Mouse (Mus musculus) brown adipose tissue, adult 24 weeks (tissue): ENCODE data around the gene Rtl5. TPM values are rescaled to one million over a fixed set of nuclear protein-coding genes. Genes with fewer than 3 reads are reported as not detected.
"Not testable (repeated sequence)": the region's sequence is repeated elsewhere in the genome, so short reads cannot be mapped to it uniquely, and the experiment has no call there.

Experiments
- H3K27ac ChIP-seq: fragments of 200-500 bp; replicated peaks from 2 replicates; pipeline ENCODE4 v1.5.1; 2012; ENCODE audit warnings: low read depth, mild to moderate bottlenecking, low read length
- H3K4me1 ChIP-seq: fragments of 200-500 bp; 2 replicates; pipeline ENCODE4 v1.6.1; 2012; ENCODE audit warnings: low read length, mixed read lengths; ENCODE audit not compliant: control insufficient read depth, insufficient read depth, insufficient read length
- H3K4me3 ChIP-seq: fragments of 200-500 bp; 2 replicates; pipeline ENCODE4 v1.5.1; 2012; ENCODE audit warnings: low read depth, mild to moderate bottlenecking, low read length, moderate library complexity; ENCODE audit not compliant: insufficient read depth
- polyA plus RNA-seq: library from polyadenylated mRNA; stranded (reverse); fragments of >200 nt; gene quantifications from 2 replicates; pipeline ENCODE4 v1.2.4, GENCODE M21; 2012; ENCODE audit not compliant: missing spikeins, insufficient read depth, insufficient read length

Gene Rtl5
- 0.83 and 1.5 TPM in 2 replicates for polyA plus RNA-seq

- Histone ChIP-seq H3K4me3 (peak within 1 kb of the TSS; percentile 61), H3K4me1 (peaks cover 2% of the 10 kb centered on the region; the same call in 1 of the 2 replicates), H3K27ac (peak within 1 kb of the TSS; percentile 34; the same call in 1 of the 2 replicates)
Observed at GRCm38 (mm10) chrX:102070591-102071471, at the start of gene Rtl5. TSS of gene Rtl5 (minus strand) at chrX:102071304.

GRCm38 (mm10) chrX:102119042-102119864, 48.1 kb upstream of the Rtl5 start, which contains the start of gene Pin4:
TSS of gene Pin4 (plus strand) at chrX:102119447.
- Histone ChIP-seq H3K4me1 (no peaks in the 10 kb centered on the region), H3K27ac (no peak within 1 kb of the TSS)

GRCm38 (mm10) chrX:102115676-102116075, 44.6 kb upstream of the Rtl5 start:
- Histone ChIP-seq H3K4me3 (no peak overlapping the region), H3K4me1 (no peaks in the 10 kb centered on the region), H3K27ac (no peak overlapping the region)

More at GRCm38 (mm10) chrX:102119042-102119864, 48.1 kb upstream of the Rtl5 start, which contains the start of gene Pin4:
- peak within 1 kb of the TSS; percentile 65 for H3K4me3 ChIP-seq

DNA sequence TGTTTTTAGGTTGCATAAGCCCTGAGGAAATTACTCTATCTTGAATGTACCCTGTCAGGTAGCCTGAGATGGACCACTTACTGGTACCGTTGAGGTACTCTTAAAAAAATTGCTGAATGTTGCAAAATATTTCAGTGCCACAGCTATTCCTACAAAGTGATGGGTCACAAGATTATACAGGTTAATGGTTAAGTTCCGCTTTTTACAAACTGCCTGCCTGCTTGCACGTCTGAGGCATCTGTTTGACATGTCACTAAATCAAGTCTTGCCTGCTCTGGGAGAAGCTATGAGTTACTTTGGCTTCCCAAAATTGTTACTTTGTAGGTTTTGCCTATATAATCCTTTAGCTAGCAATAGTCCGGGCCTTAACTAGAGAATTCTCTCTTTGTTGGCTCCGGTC, 38.2 kb upstream of the Rtl5 start:
- not testable (repeated sequence) for H3K4me3 ChIP-seq

GRCm38 (mm10) chrX:102103830-102104229, 32.7 kb upstream of the Rtl5 start:
- H3K4me1 ChIP-seq, H3K27ac ChIP-seq, H3K4me3 ChIP-seq: not testable (repeated sequence)

More for the DNA sequence above, 38.2 kb upstream of the Rtl5 start:
- not testable (repeated sequence) for H3K4me1 ChIP-seq, H3K27ac ChIP-seq

GRCm38 (mm10) chrX:102101886-102102285, 30.8 kb upstream of the Rtl5 start:
- H3K4me3 ChIP-seq, result no peak overlapping the region
- no peaks in the 10 kb centered on the region for H3K4me1 ChIP-seq
- no peak overlapping the region for H3K27ac ChIP-seq

GRCm38 (mm10) chrX:102094381-102094904, 23.3 kb upstream of the Rtl5 start:
- no peaks in the 10 kb centered on the region for H3K4me1 ChIP-seq
- H3K27ac ChIP-seq, result no peak overlapping the region
- H3K4me3 ChIP-seq, result no peak overlapping the region

DNA sequence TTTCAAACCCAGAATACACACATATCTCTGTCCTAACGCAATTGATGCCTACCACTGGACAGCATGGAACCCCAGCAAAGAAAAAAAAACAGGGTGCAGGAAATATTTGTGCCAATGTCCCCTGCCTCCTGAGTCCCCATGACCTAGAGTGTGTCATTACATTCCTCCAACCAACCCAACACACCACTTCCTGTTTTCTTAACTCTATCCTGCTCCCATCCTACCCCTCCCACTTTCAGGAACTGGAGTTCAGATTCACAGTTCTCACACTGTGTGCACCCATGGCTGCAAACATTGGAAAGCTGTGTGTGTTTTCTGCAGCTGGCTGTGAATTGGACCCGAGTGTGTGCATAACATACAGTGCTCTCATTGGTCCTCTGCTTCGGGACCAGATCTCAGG, 19.5 kb upstream of the Rtl5 start:
- Histone ChIP-seq H3K27ac (no peak overlapping the region), H3K4me3 (no peak overlapping the region), H3K4me1 (no peaks in the 10 kb centered on the region)

- Histone ChIP-seq H3K4me1 (no peaks in the 10 kb centered on the region), H3K27ac (no peak overlapping the region), H3K4me3 (no peak overlapping the region)
Observed at GRCm38 (mm10) chrX:102085798-102086443, 14.8 kb upstream of the Rtl5 start.

- Histone ChIP-seq H3K4me3 (no peak overlapping the region), H3K27ac (no peak overlapping the region)
Observed at GRCm38 (mm10) chrX:102082340-102082739, 11.2 kb upstream of the Rtl5 start.

DNA sequence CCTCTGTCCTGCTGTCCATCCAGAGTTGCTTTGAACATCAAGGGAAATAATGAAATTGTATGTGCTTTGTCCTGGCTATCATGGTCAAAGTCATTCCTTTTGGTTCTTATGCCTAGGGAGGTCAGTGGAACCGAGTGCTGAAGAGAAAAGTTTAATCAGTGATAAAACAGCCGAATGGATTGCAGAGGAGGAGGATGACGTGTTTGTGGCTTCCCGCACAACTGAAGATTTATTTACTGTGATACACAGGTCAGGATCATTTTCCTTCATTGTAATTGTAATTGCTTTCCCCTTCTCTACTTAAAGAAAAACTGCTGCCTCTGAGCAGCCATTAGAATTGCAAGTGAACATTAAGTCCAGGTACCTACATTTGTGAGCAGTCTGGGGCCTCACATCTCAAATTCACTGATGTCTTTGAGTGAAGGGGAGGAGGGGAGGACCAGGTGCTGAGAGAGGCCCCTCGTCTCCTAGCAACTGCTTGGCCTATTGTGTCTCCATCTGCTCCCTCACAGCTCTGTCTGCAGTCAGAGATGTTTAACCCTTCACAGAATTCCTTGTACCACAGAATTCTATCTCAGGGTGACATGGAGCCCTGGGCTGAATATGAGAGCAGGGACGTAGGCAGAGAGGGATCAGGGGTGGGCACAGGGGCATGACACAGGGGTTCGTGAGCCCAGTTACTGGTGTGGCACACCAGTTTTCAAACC, 10.6 kb upstream of the Rtl5 start:
- H3K27ac ChIP-seq, result no peak overlapping the region
- H3K4me3 ChIP-seq, result no peak overlapping the region
- H3K4me1 ChIP-seq, result no peaks in the 10 kb centered on the region

More at GRCm38 (mm10) chrX:102082340-102082739, 11.2 kb upstream of the Rtl5 start:
- no peaks in the 10 kb centered on the region for H3K4me1 ChIP-seq

DNA sequence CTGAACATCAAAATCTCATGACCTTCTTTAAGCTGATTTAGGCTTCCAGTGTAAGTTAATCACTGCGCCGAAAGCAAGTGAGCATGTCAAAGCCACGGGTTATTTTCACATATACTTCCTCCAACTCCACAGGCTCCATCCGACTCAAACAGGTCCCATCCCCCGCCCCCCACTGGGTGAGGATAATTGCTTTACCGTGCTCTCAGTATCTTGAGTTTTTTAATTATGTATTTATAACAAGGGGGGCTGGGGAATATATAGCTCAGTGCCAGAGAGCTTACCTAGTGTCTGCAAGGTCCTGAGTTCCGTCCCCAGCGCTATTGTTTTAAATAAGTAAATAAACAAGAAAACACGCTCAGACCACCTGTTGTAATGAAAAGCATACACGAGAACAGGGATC, 10.0 kb upstream of the Rtl5 start:
- Histone ChIP-seq H3K4me1 (no peaks in the 10 kb centered on the region), H3K27ac (no peak overlapping the region), H3K4me3 (no peak overlapping the region)

GRCm38 (mm10) chrX:102076886-102077765, 6.0 kb upstream of the Rtl5 start:
- H3K27ac ChIP-seq, result no peak overlapping the region
- H3K4me3 ChIP-seq, result no peak overlapping the region
- 0 out of 2 replicates have a peak, but pooled peaks cover 2% of the 10 kb centered on the region for H3K4me1 ChIP-seq
